Mouse (Mus musculus) cerebellum, adult 9-10 months (tissue): ENCODE data around the gene Nlrc4.
A peak's percentile ranks its signal among the peaks of the same experiment; 100 is the strongest.
"Not testable (repeated sequence)": the region's sequence is repeated elsewhere in the genome, so short reads cannot be mapped to it uniquely, and the experiment has no call there.

Experiments used
- DNase-seq: peaks from one replicate; pipeline ENCODE4 v3.0.0; 2022

Gene Nlrc4

DNA sequence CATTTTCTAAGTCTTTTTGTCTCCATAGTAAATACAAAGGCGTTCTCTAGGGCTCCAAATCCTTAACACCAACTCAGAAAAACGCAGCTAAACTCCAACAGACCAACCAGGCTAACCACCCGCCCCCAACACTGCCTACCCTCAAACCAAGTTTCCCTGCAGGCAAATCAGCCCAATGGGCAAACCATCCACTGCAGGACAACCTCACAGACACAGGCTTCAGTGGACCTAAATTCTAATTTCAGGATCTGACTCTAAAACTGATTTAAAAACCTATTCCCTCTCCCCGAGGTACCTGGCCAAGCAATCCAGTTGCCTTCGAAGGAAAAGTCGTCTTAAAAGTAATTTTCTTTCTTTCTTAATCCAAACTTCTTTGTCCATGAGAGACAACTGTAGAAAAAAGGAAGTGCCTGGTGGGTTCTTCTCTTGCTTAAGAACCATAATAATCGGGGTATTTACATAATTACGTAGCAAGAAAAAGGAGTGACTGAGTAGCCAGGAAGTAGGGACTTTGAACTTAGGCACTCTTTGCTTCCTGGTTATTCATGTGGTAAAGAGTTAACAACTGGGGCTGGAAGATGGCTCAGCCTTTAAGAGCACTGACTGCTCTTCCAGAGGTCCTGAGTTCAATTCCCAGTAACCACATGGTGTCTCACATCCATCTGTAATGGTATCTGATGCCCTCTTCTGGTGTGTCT lies at the start of gene Nlrc4:
Nlrc4 (minus strand) TSS at position 432 of the 698 bp plus-strand sequence.
- DNase-seq = no peak

DNA sequence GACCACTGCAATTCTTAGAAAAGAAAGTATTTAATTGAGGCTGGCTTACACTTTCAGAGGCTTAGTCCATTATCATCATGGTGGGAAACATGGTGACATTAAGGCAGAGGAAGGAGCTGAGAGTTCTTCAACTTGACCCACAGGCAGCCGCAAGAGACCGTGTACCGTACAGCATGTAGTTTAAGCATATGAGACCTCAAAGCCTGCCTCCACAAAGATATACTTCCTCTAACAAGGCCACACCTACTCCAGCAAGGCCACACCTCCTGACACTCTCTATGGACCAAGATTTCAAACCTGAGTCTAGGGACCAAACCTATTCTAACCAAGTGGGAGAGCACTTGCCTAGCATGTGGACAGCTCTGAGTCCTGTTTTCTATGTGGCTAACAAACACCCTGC lies 49.7 kb upstream of the Nlrc4 start:
- DNase-seq = no peak

DNA sequence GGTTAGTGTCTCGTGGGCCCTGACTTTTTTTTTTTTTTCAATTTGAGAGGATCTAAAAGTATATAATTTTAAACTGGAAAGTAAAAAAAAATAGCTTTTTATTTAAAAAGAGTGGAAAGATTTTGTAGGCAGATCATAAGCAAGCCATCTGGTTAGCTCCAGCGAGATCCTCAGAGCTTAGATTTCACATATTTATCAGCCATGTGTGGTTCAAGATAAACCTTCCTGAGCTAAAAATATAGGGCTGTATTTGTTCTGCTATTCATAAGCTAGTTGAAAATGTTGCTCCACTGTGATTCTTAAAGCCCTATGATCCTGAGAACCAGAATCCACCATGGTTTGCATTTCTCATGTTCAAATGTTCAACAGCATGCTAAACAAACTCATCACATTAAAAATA lies 49.0 kb upstream of the Nlrc4 start:
- no peak for DNase-seq

DNA sequence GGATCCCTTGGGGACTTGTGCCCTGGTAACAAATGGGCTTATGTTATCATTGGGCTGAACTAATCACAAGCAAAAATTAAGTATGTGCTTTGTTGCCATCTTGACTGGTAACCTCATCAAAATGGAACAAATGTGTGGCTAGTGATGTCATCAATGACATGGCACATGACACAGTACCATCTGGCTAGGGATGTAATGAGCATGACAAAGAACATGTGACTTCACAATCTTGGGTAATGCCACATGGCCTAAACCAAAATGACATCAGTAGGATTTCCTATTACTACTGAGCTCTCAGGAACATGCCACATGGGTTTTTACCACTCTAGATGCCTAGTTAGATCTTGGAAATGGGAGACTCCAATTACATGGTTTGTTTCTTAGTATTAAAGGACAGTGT lies 42.1 kb upstream of the Nlrc4 start:
- DNase-seq = no peak

DNA sequence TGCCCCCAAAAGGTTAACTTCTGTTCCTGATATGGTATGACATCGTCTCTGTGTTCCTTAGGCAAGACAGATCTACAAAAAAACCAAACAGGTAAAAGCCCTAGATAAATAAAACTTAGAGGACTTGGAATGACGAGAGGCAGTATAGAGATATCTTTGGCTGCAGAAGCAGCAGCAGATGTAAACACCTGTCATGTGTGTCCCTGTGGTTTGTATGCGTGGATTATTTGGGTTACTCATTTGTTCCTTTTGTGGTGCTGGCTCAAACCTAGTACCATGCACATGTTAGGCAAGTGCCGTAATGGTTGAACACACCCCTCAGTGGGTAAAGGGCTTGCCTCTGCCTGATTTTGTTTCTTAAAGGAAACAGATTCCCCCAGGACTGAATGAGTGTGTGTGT lies 41.3 kb upstream of the Nlrc4 start:
- no peak for DNase-seq

DNA sequence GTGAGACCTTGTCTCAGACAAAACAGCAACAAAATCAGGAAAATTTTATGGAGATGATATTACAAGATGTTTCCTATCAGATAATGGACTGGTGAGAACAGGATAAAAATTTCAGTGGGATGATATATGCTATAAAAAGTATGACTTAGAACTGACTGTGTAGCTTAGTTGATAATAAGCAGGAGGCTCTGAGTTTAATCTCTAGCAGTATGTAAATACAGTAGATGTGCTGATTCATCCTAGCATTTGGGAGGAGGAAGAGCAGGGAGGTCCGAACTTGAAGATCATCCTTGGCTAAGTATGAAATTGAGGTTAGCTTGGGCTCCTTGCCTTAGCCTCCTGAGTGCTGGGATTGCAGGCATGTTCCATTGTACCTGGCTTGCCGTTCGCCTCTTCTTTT lies 32.6 kb upstream of the Nlrc4 start:
- no peak for DNase-seq

DNA sequence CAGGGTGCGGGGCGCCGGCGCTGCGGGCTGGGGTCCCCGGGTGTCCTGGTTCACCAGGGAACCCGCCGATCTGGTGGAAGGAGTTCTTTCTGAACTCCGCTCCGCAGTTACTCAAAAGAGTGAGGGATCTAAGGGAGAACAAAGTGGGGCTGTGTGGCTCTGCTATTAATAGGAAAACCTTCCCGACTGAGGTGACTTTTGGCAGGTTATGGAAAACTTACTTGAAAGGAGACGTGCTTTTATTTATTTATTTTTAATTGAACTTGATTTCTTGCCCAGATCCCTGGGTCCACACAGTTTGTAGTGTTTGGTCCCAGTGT lies 30.9 kb upstream of the Nlrc4 start:
- no peak for DNase-seq

DNA sequence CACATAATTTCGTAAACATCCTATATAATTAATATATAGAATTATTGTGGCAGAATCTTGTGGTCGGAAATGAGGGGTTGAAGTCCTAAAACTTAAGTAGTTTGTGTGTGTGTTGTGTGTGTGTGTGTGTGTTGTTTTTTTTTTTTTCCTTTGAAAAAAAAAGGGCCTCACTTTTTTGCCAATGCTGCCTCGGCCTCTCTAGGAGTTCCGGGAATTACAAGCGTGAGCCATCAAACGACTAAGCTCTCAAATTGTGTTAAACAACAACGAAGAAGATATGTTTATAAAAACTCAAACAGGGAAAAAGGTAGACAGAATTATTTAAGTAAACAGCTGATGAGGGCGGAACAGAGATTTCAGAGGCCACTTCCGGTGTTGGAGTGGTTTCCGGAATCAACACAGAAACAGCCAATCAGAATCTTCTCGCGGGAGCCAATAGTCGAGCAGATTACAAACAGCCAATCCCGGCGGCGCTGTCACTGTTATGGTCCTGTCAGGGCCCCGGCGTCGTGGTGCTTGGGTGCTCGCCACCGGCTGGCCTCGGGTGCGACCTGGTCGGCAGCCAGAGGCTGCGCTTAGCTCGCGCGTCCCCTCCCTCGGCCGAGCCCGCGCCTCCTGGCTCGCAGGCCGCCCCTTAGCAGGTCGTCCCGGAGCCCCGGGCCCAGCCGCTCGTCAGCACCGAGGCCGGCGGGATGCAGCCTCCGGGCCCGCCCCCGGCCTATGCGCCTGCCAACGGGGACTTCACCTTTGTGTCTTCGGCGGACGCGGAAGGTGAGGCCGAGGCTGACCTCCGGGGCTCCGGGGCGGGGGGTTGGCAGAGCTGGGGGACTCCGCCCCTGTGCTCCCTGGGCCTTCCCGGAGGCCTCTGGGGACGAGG lies 30.3 kb upstream of the Nlrc4 start, which contains the start of gene Yipf4:
Yipf4 (plus strand) TSS at position 470 of the 877 bp plus-strand sequence.
- peak; percentile 98 for DNase-seq

DNA sequence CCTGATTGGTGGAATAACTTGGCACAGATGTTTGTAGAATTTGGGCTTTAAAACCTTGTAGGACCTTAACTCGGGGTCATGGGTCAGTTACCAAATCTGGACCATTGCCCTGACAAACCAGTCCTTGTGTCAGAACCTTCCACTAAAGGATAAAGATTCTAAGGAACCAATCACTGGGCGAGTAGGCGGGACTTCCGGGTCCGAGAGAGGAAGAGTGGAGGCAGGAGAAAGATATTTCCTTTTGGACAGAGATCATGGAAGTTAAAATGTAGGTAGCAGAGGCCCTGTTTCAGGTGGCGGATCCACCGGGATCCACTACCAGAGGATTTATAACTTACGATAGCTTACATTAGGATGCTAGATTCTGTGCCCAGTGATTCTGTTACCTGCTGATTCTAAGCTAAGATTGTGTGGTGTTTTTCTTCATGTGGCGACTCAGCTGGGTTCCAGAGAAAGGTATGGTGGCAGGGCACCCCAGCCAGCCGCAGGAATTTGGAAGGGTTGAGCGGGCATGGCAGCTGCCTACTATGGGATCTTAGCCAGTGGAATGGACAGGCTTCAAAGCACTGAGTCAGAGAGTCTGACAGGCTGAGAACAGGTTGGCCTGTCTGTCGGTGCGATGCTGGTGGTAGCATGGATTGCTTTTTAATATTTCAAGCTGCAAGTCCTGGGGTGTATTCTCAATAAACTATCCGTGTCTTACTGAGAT lies 21.6 kb upstream of the Nlrc4 start:
- no peak for DNase-seq

DNA sequence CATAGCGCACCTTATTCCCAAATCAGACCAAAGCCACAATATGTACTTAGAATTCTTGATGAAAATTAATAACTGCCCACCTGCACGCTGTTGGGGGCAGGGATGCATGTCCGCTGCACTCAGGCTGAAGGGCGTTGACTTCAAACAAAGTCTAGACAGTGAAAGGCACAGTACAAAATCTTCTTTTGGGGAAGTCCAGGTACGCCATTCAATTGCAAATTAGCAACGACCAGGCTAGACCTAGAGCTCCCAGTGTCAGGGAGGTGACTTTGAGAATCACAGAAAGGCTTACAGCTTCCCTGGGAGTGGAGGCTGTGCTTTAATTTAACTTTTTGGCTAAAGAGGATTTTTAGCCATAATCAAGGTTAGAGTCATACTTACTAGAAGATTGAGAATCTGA lies 11.2 kb upstream of the Nlrc4 start:
- DNase-seq = not testable (repeated sequence)

DNA sequence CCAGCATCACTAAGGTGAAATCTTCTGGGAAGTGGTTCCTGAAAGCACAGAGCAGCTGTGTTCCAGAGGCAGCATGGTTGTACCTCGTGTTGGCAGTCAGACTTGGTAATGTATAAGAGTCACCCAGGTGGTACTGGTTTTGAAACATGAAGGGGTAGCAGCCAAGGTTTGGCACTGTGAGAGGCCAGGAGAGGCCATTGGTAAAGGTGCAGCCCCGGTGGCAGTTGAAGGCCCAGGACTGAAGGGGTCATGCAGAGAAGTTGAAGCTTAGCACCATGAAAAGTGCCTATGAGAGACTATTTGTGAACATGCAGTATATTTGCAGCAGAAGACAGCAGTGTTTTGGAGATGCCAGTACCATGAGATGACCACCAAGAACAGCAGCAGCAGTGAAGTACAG lies 9.0 kb upstream of the Nlrc4 start:
- not testable (repeated sequence) for DNase-seq

DNA sequence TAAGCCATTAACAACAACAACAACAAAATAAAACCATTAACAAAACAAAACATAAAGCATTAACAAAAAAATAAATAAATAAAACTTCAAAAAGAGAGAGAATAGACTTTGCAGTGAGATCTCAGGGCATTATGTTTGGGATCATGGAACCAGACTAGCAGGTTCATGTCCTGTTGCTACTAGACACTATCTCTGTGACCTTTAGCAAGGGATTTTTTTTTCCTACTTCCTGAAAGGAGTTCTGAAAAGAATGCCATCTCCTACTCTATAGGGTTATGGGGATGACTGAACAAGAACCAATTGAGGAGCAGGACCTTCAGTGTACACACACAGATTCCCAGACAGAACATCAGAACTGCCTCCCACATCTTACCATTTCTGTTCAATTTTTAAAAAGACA lies 4.6 kb upstream of the Nlrc4 start:
- DNase-seq = no peak

DNA sequence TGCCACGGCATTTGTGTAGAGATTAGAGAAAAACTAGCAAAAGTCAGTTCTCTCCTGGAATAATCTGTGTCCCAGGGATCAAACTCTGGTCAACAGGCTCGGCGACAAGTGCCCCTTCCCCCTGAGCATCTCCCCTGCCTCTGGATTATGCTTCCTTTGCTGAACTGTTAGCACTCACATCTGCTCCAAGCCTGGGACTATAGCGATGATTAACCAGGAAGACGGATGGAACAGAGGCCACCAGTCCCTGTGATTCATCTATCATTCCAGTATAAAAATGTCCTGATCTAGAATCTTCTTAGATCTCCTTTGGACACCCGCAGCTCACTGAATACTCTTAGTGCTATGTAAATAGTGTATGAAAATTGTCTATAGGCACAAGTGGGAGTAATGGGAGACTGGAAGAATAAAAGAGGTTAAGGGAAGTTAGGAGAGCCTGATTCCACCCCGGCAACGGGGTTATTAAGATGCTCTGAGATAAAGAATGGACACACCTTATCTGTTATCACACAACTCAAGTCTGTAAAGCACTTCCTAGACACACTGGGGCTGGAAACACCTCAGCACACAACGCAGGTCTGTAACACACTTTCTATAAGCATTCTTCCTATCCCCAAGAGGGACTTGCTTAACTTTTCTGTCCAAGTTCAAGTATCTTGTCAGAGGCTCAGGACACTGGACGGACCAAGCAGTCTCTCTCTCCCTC lies 817 bp downstream of the Nlrc4 start:
- DNase-seq = no peak

DNA sequence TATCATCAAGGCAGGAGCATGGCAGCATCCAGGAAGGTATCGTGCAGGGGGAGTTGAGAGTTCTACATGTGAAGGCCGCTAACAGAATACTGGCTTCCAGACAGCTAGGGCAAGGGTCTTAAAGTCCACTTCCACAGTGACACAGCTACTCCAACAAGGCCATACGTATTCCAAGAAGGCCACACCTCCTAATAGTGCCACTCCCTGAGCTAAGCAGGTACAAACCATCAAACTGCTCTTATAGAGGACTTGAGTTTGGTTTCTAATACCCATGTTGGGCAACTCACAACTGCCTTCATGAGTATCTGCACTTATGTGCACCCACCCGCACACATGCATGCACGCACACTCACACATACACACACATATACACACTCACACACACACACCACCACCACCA lies 2.1 kb downstream of the Nlrc4 start:
- DNase-seq = no peak

DNA sequence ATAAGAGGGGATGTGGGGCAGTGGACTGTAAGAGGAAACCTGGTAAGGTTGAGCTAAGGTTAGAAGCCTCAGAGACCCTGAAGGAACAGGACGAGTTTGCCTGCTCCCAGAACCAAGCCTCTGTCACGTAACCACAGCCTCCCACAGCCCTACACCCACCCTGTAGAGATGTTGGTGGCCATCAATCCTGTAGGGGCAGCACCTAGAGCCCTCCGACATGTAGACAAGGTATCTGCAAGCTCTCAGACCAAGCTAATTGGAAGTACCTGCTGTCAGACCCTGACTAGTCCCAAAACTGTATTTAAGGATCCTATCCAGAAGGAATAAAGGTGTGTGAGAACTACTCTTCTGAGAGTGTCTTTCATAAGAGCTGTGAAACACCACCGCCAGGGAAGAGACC lies 3.5 kb downstream of the Nlrc4 start:
- DNase-seq = no peak

DNA sequence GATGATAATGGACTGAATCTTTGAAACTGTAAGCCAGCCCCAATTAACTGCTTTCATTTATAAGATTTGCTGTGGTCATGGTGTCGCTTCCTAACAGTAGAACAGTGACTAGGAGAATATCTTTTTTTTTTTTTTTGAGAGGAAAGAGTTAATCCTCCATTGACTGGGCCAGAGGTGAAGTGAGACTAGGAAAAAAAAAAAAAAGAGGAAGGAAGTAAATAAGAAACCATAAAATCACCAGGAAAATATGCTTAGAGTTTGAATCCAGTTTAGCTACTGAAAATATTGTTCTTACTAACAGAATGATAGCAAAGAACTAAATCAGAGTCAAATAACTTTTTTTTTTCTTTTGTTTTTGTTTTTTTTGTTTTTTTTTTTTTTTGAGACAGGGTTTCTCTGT lies 4.3 kb downstream of the Nlrc4 start:
- no peak for DNase-seq

DNA sequence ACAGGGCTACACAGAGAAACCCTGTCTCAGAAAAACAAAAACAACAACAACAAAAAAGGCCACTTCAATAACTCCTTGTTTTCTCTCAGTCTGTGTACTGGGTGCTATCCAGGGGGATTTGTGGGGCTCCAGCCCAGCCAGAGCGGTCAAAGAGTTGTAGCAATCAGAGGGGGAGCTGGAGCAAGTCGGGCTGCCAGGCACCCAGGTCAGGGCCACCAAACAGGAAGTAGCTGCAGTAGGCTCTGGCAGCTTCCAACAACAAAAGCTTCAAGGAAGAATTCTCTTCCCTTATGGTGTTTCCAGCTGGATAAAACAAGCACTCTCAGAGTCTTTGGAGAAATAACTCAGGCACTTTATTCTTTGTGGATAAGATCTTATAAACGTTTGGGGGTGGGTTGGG lies 5.0 kb downstream of the Nlrc4 start:
- no peak for DNase-seq

DNA sequence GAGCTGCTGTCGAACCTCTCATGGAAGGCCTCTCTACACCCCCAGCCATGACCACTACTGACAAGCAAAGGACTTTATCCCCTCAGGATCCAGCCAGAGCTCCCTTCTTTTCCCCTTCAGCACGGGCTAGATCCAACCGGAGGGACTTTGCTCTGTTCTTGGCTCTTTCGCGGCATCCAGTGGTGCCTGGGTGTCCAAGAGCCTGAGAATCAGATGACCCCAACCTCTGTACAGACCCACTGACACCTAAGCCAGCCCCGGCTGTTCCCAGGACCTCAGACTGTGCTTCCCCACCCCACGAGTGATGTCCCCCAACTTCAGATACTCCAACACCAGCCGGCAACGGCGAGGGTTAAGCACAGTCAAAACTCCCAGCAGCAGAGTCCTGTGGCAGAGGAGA lies 9.2 kb downstream of the Nlrc4 start:
- no peak for DNase-seq

DNA sequence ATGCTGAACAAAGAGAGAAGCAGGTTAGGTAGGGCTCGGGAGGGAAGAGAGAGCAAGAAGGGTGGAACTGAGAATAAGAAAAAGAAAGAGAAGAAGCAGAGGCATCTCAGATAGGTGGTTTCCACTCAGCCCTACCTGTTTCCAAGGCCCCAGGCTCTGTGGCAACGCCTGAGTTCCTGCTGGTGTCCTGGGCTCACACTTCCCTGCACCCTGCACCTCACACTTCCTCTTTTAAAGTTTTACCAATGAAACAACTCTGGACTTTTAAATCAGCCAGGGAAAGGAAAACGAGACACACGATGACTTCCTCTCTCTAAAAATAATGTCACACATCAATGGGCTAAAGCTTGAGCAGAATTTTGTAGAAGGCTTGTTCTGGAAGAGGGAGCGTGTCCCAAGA lies 18.5 kb downstream of the Nlrc4 start:
- no peak for DNase-seq

DNA sequence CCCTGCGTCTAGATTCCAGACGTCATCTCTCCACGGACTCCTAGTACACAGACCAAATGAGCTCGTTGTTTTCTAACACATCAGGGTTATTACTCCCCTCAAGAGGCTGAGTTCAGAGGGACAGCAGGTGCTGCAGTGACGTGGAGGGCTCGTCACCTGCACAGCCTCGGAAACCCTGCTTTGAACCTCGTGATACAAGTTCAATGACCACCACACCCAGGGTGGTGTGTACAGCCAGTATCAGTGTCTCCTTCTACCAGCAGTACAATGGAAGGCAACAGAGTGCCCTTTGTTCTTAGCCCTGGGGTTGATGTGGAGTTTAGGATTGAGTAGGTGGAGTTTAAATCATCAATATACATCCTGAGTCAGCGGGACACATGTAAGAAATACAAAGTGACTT lies 21.2 kb downstream of the Nlrc4 start:
- DNase-seq = no peak

DNA sequence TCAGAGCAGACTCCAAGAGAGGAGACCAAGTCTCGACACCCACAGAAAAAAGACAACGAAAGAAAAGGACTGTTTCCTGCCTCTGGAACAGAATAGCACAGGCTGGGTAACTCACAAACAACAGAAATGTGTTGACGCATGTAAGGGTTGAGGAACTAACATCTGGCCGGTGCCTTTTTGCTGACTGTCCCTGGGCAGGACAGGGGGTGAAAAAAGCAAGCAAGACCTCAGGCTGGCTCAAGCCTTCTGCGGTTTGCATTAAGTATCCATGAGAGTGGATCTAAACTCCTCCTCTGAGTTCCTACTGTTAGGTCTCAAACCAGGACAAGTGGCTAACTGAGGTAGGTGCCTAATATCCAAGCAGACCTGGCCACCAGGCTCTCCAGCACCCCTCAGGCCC lies 26.3 kb downstream of the Nlrc4 start:
- DNase-seq = no peak

DNA sequence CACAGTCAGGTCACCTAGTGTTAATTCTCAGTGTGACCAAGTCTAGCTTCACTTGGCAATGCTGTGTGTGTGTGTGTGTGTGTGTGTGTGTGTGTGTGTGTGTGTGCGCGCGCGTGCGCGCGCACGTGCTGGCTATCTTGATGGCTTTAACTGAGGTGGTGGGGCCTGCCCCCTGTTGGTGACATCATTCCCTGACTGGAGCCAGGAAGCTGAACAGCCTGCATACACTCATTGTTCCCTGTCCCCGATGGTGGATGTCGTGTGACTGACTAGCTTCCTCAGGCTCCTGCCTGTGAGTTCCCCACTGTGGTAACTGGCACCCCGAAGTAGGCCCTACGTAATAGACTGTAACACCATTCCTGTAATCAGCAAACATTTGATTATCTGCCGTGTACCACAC lies 27.5 kb downstream of the Nlrc4 start:
- DNase-seq = no peak

DNA sequence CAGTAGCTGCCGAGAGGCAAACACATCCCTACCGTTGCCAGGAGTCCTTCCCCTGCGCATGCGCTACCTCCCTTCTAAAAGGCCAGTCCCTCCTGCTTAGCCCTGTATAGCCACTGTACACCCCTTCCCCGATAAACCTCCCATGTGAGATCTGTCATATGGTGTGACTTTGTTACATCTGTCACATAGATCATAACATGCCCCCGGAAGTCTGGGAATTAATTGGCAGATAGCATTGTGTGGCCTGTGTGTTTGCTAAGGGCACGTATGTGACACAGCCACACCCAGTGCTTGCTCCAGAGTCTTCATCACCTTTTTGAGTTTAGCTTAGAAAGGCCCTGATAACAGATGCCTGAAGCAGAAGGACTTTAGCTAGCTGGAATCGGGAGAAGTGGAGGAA lies 28.9 kb downstream of the Nlrc4 start:
- DNase-seq = no peak
